Mouse (Mus musculus) frontal cortex, postnatal 10 days (tissue): ENCODE data around the gene Cerk.
"Not testable (repeated sequence)": the region's sequence is repeated elsewhere in the genome, so short reads cannot be mapped to it uniquely, and the experiment has no call there.

Source experiments
- DNase-seq, 2 experiments: peaks; one replicate each; pipeline ENCODE4 v3.0.0; 2022; ENCODE audit warnings: low spot score in 2 of 2, mixed read lengths in 1 of 2

Gene Cerk

GRCm38 (mm10) chr15:86181941-86182439 lies 4.0 kb downstream of the Cerk start:
- DNase-seq = no peak

GRCm38 (mm10) chr15:86181321-86181720 lies 4.6 kb downstream of the Cerk start:
- DNase-seq = not testable (repeated sequence)

- no peak for DNase-seq
These were observed 5.5 kb downstream of the Cerk start for GRCm38 (mm10) chr15:86180427-86180826.

- no peak for DNase-seq
These were observed 7.3 kb downstream of the Cerk start for GRCm38 (mm10) chr15:86178594-86178993.

- not testable (repeated sequence) for DNase-seq
These were observed 8.2 kb downstream of the Cerk start for GRCm38 (mm10) chr15:86177703-86178251.

- DNase-seq = no peak
These were observed 8.9 kb downstream of the Cerk start for GRCm38 (mm10) chr15:86176771-86177702.

GRCm38 (mm10) chr15:86176166-86176565 lies 9.8 kb downstream of the Cerk start:
- no peak for DNase-seq

GRCm38 (mm10) chr15:86175253-86176050 lies 10.5 kb downstream of the Cerk start:
- DNase-seq = no peak

GRCm38 (mm10) chr15:86173136-86173985 lies 12.6 kb downstream of the Cerk start:
- DNase-seq = no peak

- no peak for DNase-seq
These were observed 13.4 kb downstream of the Cerk start for GRCm38 (mm10) chr15:86172526-86172925.

GRCm38 (mm10) chr15:86172124-86172523 lies 13.8 kb downstream of the Cerk start:
- DNase-seq = no peak

GRCm38 (mm10) chr15:86171316-86171715 lies 14.6 kb downstream of the Cerk start:
- DNase-seq = no peak

GRCm38 (mm10) chr15:86169817-86170110 lies 16.2 kb downstream of the Cerk start:
- DNase-seq = no peak

GRCm38 (mm10) chr15:86168941-86169816 lies 16.8 kb downstream of the Cerk start:
- DNase-seq = no peak

- no peak for DNase-seq
These were observed 17.5 kb downstream of the Cerk start for GRCm38 (mm10) chr15:86168505-86168867.

GRCm38 (mm10) chr15:86167787-86168504 lies 18.0 kb downstream of the Cerk start:
- no peak for DNase-seq

GRCm38 (mm10) chr15:86167032-86167655 lies 18.8 kb downstream of the Cerk start:
- DNase-seq = no peak

- DNase-seq = no peak
These were observed 19.9 kb downstream of the Cerk start for GRCm38 (mm10) chr15:86165811-86166590.
